Mouse (Mus musculus) hindbrain, embryonic 15.5 days (tissue): ENCODE data around the gene Bmp5. TPM values are rescaled to one million over a fixed set of nuclear protein-coding genes. Genes with fewer than 3 reads are reported as not detected.

ENCODE experiments used
- ATAC-seq: fragments of 200-750 bp; cut with Nextera tagmentation; 2 replicates; pipeline ENCODE4 v1.8.0; 2017; ENCODE audit warnings: low read depth, moderate number of reproducible peaks, moderate TSS enrichment; ENCODE audit not compliant: low FRiP score
- H3K27ac ChIP-seq: fragments of 300-500 bp; sonication (generic); replicated peaks from 2 replicates; pipeline ENCODE4 v1.5.1; 2015; ENCODE audit warnings: mild to moderate bottlenecking, inconsistent platforms
- H3K27me3 ChIP-seq: fragments of 300-500 bp; sonication (generic); 2 replicates; pipeline ENCODE4 v1.6.1; 2015; ENCODE audit warnings: control low read depth, inconsistent platforms
- H3K36me3 ChIP-seq: fragments of 300-500 bp; sonication (generic); 2 replicates; pipeline ENCODE4 v1.6.1; 2015; ENCODE audit warnings: control low read depth, inconsistent platforms
- H3K4me1 ChIP-seq: fragments of 300-500 bp; sonication (generic); replicated peaks from 2 replicates; pipeline ENCODE4 v1.6.1; 2015; ENCODE audit warnings: control low read depth, inconsistent platforms
- H3K4me2 ChIP-seq: fragments of 300-500 bp; sonication (generic); 2 replicates; pipeline ENCODE4 v1.6.1; 2015; ENCODE audit warnings: moderate library complexity, mild to moderate bottlenecking, inconsistent platforms
- H3K4me3 ChIP-seq: fragments of 300-500 bp; sonication (generic); 2 replicates; pipeline ENCODE4 v1.5.1; 2015; ENCODE audit warnings: mild to moderate bottlenecking, inconsistent platforms
- H3K9ac ChIP-seq: fragments of 300-500 bp; sonication (generic); 2 replicates; pipeline ENCODE4 v1.6.1; 2015; ENCODE audit warnings: inconsistent platforms
- H3K9me3 ChIP-seq: fragments of 300-500 bp; sonication (generic); 2 replicates; pipeline ENCODE4 v1.6.1; 2016; ENCODE audit warnings: control low read depth, inconsistent platforms
- WGBS: fragments of 180-500 bp; shearing (Covaris S2); methylation state at CpG from one replicate; pipeline ENCODE4 v1.1.7; 2015; 5-methylcytosine and 5-hydroxymethylcytosine counted together
- polyA plus RNA-seq: library from polyadenylated mRNA; unstranded; fragments of >200 nt; fragmentation: Nextera tagmentation; extraction: Ambion mirVana; gene quantifications from 2 replicates; pipeline ENCODE4 v1.2.1, GENCODE M21; 2015

Gene Bmp5
- polyA plus RNA-seq, 1 experiment from 2014 or later, result 2.6 TPM

DNA sequence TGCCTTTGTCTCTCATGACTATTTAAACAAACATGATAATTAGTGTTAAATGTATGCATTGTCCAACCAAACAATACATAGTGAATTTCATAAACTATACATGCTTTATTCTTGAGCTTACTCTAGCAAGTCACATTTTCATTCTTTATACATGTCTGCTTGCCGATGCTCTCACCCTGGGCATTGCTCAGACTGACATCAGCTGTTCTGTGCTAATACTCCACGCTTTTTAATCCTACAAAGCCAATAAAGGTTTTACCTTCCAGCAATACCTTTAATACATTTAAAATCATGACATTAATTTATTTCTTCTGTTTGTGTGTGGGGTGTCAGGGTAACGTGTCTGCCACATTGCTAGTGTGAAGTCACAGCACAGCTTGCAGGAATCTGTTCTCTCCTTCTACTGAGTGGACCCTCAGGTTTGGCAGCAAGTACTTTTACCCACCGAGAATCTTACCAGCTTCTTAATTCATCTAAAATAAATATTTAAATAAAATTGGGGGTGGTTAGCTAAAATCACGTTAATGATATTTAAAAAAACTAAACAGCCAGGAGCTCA, 75.6 kb downstream of the Bmp5 start:
- 57% methylated on average over 5 of the region's 5 CpGs for WGBS
- no peaks in the 10 kb centered on the region for H3K4me1 ChIP-seq

DNA sequence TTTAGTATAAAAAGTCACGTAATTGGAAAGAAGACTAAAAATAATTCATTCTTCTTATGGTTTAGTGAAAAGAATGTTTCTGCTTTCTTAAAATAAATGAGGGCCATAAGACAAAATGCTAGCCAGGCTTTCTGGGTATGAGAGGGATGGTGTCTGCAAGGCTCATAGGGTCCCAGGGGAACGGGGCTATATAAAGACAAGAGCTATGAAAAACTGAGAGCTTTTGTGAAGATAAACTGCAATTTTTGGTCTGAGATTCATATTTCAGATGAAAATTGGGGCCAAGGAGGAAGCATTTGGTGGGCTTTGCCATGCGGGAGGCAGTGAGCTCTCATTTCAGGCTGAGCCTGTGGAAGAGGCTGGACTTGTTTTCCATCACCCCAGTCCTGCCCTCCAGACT, 83.0 kb downstream of the Bmp5 start:
- no peaks in the 10 kb centered on the region for H3K36me3 ChIP-seq
- ATAC-seq, result no peak
- no peaks in the 10 kb centered on the region for H3K27me3 ChIP-seq
- H3K9me3 ChIP-seq, result no peaks in the 10 kb centered on the region
- 89% methylated on average over 3 of the region's 3 CpGs for WGBS
- no peaks in the 10 kb centered on the region for H3K4me1 ChIP-seq
- no peak overlapping the region for H3K27ac ChIP-seq
- no peak overlapping the region for H3K9ac ChIP-seq
- no peak overlapping the region for H3K4me2 ChIP-seq
- no peak overlapping the region for H3K4me3 ChIP-seq

More for the DNA sequence above, 75.6 kb downstream of the Bmp5 start:
- Histone ChIP-seq H3K36me3 (no peaks in the 10 kb centered on the region), H3K27ac (no peak overlapping the region), H3K4me2 (no peak overlapping the region), H3K27me3 (no peaks in the 10 kb centered on the region), H3K9me3 (no peaks in the 10 kb centered on the region), H3K9ac (no peak overlapping the region), H3K4me3 (no peak overlapping the region)
- ATAC-seq, result no peak

DNA sequence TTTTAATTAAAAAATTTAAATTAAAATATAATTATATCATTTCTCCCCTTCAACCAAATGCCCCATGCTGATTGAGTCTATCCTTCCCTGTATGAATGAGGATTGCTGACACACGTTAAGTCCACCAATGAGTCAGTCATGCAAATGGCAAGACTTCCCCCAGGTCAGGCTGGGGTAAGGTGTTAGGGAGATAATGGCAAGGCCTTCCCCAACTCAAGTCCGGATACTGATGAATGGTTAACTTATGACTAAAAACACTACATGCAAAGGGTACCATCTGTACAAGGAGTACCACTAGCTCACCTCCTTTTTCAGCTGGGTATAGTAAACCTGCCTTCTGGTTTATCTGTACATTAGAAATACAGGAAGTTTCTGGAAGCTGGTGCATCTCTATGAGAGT, 83.8 kb downstream of the Bmp5 start:
- no peak overlapping the region for H3K27ac ChIP-seq
- no peaks in the 10 kb centered on the region for H3K4me1 ChIP-seq
- no peaks in the 10 kb centered on the region for H3K9me3 ChIP-seq
- no peak overlapping the region for H3K4me3 ChIP-seq
- no peak overlapping the region for H3K4me2 ChIP-seq
- no peak for ATAC-seq
- H3K9ac ChIP-seq, result no peak overlapping the region
- 83% methylated on average over 2 of the region's 2 CpGs for WGBS
- no peaks in the 10 kb centered on the region for H3K36me3 ChIP-seq
- H3K27me3 ChIP-seq, result no peaks in the 10 kb centered on the region

DNA sequence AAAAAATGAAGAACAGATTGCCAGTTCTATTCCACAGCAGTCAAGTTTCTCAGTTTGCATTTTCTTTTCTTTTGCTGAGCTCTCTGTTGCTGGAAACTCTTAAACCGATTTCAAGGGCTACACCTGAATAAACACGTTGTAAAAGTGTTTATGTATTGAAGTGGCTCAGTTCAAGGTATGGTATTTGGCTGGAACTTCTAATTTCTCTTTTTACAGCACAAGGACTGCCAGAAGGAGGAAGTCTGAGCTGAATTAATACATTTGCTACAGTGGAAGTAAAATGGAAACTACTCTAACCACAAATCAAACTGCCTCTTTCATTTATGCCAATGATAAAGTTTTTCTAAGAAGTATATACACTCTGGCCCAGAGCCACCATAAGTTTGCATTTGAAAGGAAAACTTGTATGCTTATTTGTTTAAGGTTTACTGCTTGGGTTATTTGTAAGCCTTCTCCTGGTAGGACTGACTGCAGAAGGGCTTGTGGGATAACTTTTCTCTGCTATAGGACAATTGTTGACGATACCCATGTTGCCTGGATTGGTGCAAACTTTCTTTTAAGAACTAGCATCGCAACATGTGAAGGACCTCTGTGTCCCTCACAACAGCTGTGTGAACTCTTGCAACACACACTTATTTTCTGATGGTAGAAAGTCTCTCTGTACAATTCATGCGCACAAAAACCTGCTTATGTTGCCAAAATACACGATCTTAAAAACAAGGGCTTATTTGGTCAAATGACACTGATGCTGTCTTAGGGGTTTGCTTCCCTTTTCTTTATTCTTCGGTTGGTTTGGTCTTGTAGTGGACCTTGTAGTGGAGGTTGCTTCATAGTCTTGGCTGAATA, 95.4 kb downstream of the Bmp5 start:
- ATAC-seq, result no peak
- H3K27ac ChIP-seq, result no peak overlapping the region
- H3K36me3 ChIP-seq, result no peaks in the 10 kb centered on the region
- H3K27me3 ChIP-seq, result no peaks in the 10 kb centered on the region
- H3K4me1 ChIP-seq, result no peaks in the 10 kb centered on the region
- H3K9ac ChIP-seq, result no peak overlapping the region
- no peaks in the 10 kb centered on the region for H3K9me3 ChIP-seq
- WGBS, result 83% methylated on average over 7 of the region's 7 CpGs
- H3K4me3 ChIP-seq, result no peak overlapping the region
- no peak overlapping the region for H3K4me2 ChIP-seq

DNA sequence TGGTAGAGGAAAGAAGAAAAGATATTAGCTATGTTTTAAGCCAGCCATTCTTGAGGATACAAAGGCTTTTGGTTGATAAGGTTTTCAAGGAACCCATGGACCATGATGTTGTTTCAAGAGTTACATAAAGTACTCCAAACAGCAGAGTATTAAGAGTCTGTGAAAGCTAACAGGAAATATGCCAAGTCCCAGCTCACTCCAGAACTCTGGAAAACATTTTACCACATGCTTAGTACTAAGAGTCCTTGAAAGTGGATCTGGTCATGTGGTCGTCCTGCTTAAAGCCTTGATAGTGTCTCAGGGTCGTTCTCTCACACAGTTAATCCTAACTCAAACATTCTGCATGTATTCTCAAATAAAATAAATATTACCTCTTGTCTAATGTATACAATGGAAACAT, 101.2 kb downstream of the Bmp5 start:
- Histone ChIP-seq H3K4me2 (no peak overlapping the region), H3K9me3 (no peaks in the 10 kb centered on the region)

DNA sequence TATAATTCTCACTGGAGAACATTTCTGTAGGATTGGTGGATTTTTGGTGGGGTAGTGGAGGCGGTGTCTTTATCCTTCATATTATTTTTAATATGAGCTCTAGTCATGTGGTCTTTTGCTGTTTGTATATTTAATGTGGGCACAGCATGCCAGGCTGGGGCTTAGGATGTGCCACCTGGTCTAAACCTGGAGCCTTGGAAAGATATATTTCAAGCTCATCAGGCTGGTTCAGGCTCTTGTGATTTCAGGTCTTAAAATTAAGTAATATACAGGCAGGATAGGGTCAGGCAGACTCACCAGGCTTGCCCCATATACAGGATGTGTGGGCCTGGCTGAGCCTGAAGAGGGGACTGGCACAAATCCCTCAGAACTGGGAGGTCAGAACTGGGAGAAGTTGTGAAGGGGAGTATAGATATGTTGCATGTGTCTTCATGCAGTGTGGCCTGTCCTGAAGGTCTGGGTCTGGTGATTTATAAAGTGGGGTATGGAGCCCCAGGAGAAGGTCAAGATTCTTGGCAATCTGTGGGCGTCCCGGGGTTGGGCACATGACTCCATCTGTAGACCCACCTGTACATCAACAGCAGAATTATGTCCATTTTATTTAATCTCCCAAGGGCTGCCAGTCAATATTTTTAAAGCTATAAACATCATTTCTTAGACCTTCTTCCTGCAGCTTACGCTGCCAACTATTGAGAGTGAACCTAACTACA, 108.5 kb downstream of the Bmp5 start:
- no peaks in the 10 kb centered on the region for H3K36me3 ChIP-seq
- no peaks in the 10 kb centered on the region for H3K9me3 ChIP-seq
- H3K4me2 ChIP-seq, result no peak overlapping the region
- 94% methylated on average over 4 of the region's 4 CpGs for WGBS
- no peaks in the 10 kb centered on the region for H3K27me3 ChIP-seq
- H3K4me1 ChIP-seq, result no peaks in the 10 kb centered on the region
- no peak overlapping the region for H3K9ac ChIP-seq
- ATAC-seq, result no peak
- H3K27ac ChIP-seq, result no peak overlapping the region
- no peak overlapping the region for H3K4me3 ChIP-seq

More for the DNA sequence above, 101.2 kb downstream of the Bmp5 start:
- H3K27ac ChIP-seq, result no peak overlapping the region
- no peak overlapping the region for H3K9ac ChIP-seq
- 72% methylated on average over 2 of the region's 2 CpGs for WGBS
- H3K4me1 ChIP-seq, result no peaks in the 10 kb centered on the region
- no peaks in the 10 kb centered on the region for H3K27me3 ChIP-seq
- H3K36me3 ChIP-seq, result no peaks in the 10 kb centered on the region
- no peak overlapping the region for H3K4me3 ChIP-seq
- ATAC-seq, result no peak

DNA sequence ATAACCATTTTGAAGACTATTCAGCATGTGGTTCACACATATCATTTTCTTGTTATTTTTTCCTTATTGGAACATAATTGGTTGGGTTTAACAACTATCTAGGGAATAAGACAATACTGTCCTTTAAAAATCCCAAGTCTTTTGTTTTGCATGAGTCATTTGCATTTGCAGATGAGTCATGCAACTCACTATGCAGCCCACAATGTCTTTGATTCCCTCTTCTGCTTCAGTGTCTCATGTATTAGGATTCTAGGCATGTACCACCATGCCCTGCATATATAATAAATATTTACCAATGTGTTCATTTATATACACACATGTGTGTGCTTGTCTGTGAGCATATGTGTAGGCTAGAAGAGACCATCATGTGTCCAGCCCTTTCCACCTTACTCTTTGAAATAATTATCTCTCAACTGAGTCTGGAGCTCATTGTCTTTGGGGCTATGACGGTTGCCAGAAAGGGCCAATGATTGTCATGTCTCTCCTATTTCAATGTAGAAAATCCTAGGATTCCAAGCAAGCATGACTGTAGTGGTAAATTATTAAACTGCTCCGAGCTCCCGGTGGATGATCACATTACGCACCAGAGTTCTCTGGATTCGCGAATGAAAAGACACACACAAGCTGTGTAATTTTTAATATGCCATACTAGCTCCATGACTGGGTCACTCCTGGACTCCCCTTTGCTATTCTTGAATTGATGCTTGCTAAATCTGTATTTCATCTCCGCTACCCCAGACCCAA, 111.8 kb downstream of the Bmp5 start:
- WGBS, result 86% methylated on average over 7 of the region's 7 CpGs

DNA sequence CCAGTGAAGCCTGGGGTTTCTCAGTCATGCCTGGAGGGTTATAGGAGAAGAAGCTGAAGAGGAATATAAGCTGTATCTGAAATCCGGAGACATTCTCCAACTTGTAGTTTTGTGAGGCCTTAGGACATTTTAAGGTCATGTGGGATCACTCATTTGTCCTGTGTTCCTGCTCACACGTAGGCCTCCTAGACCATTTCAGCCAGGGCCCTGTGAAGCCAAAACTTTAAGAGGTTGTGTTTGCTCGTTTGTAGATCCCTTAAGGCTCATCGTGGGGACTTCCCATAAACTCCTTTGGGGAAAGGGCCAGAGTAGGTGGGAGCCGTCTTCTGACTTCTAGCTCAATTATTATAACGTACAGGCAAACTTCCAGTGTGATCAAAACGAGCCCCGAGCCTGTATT, 121.8 kb downstream of the Bmp5 start:
- Histone ChIP-seq H3K4me1 (no peaks in the 10 kb centered on the region), H3K36me3 (no peaks in the 10 kb centered on the region), H3K9me3 (no peaks in the 10 kb centered on the region), H3K4me3 (no peak overlapping the region), H3K27me3 (no peaks in the 10 kb centered on the region), H3K9ac (no peak overlapping the region), H3K4me2 (no peak overlapping the region), H3K27ac (no peak overlapping the region)
- no peak for ATAC-seq
- 82% methylated on average over 8 of the region's 8 CpGs for WGBS

More for the DNA sequence above, 111.8 kb downstream of the Bmp5 start:
- Histone ChIP-seq H3K36me3 (no peaks in the 10 kb centered on the region), H3K4me2 (no peak overlapping the region), H3K9ac (no peak overlapping the region), H3K27ac (no peak overlapping the region), H3K4me3 (no peak overlapping the region), H3K9me3 (no peaks in the 10 kb centered on the region), H3K27me3 (no peaks in the 10 kb centered on the region), H3K4me1 (no peaks in the 10 kb centered on the region)
- ATAC-seq, result no peak

DNA sequence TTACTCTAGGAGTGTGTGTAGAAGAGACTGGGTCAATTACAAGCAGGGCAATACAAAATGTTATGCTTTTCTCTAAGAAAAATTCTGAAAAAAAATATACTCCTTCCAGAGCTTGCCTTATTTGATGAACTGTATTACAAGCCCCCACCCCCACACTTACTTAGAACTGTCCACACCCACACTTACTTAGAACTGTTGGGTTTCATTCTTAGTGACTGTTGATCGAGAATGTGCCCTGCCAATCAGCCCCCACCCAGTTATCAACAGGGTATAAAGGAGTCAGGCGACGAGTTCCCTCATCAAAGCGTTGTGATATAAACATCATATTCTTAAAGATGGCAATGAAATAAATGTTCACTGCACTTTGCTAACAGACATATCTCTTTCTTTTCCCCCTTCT, 122.9 kb downstream of the Bmp5 start:
- no peaks in the 10 kb centered on the region for H3K27me3 ChIP-seq
- H3K9ac ChIP-seq, result no peak overlapping the region
- 92% methylated on average over 4 of the region's 4 CpGs for WGBS
- H3K9me3 ChIP-seq, result no peaks in the 10 kb centered on the region
- no peak overlapping the region for H3K27ac ChIP-seq
- no peaks in the 10 kb centered on the region for H3K36me3 ChIP-seq
- no peak for ATAC-seq
- H3K4me1 ChIP-seq, result no peaks in the 10 kb centered on the region
- no peak overlapping the region for H3K4me3 ChIP-seq
- H3K4me2 ChIP-seq, result no peak overlapping the region

DNA sequence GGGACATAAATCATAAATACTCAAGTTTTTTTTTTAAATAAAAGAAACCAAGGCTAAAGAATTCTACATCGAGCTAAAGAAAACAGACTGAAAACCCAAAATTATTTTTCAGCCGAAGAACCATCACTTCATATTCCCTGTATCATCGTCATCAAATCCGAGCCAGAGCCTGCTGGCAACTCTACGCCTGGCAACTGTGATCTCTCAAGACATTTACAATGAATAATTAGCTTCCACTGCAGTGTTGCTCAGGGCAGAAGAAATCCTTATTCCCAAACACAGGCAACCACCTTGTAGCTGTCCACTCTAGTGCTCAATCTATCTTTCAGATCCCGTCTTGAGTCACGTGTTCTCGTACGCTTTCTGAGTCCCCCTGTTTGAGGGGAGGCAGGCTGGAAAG, 126.1 kb downstream of the Bmp5 start:
- 61% methylated on average over 9 of the region's 9 CpGs for WGBS
- Histone ChIP-seq H3K4me1 (no peaks in the 10 kb centered on the region), H3K4me2 (no peak overlapping the region), H3K9ac (no peak overlapping the region), H3K4me3 (no peak overlapping the region), H3K36me3 (no peaks in the 10 kb centered on the region), H3K9me3 (no peaks in the 10 kb centered on the region), H3K27ac (no peak overlapping the region), H3K27me3 (no peaks in the 10 kb centered on the region)
- no peak for ATAC-seq

DNA sequence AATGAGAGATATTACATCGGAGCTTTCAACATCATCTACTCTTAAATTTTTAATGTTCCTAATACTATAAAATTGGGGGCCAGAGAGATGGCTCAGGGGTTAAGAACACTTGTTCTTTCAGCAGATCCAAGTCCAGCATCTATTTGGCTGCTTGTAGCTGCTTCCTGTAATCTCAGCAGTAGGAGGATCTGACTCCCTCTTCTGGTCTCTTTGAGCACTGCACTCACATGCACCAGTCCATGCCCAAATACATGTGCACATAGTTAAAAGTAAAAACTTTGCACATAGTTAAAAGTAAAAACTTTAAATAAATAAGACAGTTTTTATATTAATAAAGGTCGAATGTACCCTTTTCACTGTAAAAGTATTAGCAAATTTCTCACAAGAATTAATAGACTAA, 130.3 kb downstream of the Bmp5 start:
- WGBS, result 51% methylated on average over 2 of the region's 2 CpGs
- Histone ChIP-seq H3K9ac (no peak overlapping the region), H3K4me2 (no peak overlapping the region), H3K4me1 (0 out of 2 replicates have a peak, but pooled peaks cover 6% of the 10 kb centered on the region), H3K4me3 (no peak overlapping the region), H3K27ac (no peak overlapping the region), H3K9me3 (no peaks in the 10 kb centered on the region), H3K27me3 (no peaks in the 10 kb centered on the region), H3K36me3 (no peaks in the 10 kb centered on the region)
- ATAC-seq, result no peak
